Mouse (Mus musculus) heart, adult 2 months (tissue): ENCODE measurements around the gene Cyp2b19.

Experiments used
- CTCF ChIP-seq: fragments of 200-600 bp; IDR thresholded peaks from 2 replicates; pipeline ENCODE4 v1.8.1; 2022; ENCODE audit warnings: antibody characterized with exemption, mild to moderate bottlenecking, moderate library complexity
- POLR2A ChIP-seq: fragments of 200-500 bp; IDR thresholded peaks from 2 replicates; pipeline ENCODE4 v1.6.1; 2011; ENCODE audit warnings: mild to moderate bottlenecking, low read depth, low read length, control low read depth; ENCODE audit not compliant: insufficient read depth

GRCm38 (mm10) chr7:26780998-26781766 is 24.2 kb downstream of the Cyp2b19 start:
- TF ChIP-seq CTCF = no peak
- no peak for TF ChIP-seq POLR2A
